Mouse (Mus musculus): Measurements from ENCODE around the gene Dnah17. TPM values are rescaled to one million over a fixed set of nuclear protein-coding genes. Genes with fewer than 3 reads are reported as not detected.

The Dnah17 gene
- polyA plus RNA-seq, 1 experiment from 2014 or later = 0.20 TPM

- 86% methylated on average over 23 of the region's 23 CpGs for WGBS (ENCODE audit: insufficient replicate concordance)
Measured at GRCm38 (mm10) chr11:118091002-118091670, 39.3 kb downstream of the Dnah17 start.

GRCm38 (mm10) chr11:118088896-118089295 lies 41.5 kb downstream of the Dnah17 start:
- ATAC-seq (replicated peaks; ENCODE audit: insufficient number of reproducible peaks, low FRiP score, low TSS enrichment) = no peak
- Histone ChIP-seq H3K27me3 (ENCODE audit: control insufficient read depth, insufficient read depth, low read length) (peaks cover 2% of the 10 kb centered on the region; the same call in 1 of the 2 replicates), H3K4me3 (ENCODE audit: low read depth, low read length) (no peak overlapping the region), H3K36me3 (ENCODE audit: control insufficient read depth, insufficient read depth, low read length) (no peaks in the 10 kb centered on the region), H3K4me1 (ENCODE audit: control insufficient read depth, insufficient read depth, low read length) (peaks cover 4% of the 10 kb centered on the region), H3K4me2 (no peak overlapping the region), H3K27ac (ENCODE audit: low read depth, low read length) (no peak overlapping the region), H3K9me3 (replicated peaks; ENCODE audit: control insufficient read depth, low read length) (no peaks in the 10 kb centered on the region), H3K9ac (ENCODE audit: low read depth, low read length) (no peak overlapping the region)
- 81% methylated on average over 19 of the region's 19 CpGs for WGBS (ENCODE audit: insufficient replicate concordance)

More at GRCm38 (mm10) chr11:118091002-118091670, 39.3 kb downstream of the Dnah17 start:
- Histone ChIP-seq H3K4me3 (ENCODE audit: low read depth, low read length) (no peak overlapping the region), H3K4me2 (no peak overlapping the region), H3K4me1 (ENCODE audit: control insufficient read depth, insufficient read depth, low read length) (no peaks in the 10 kb centered on the region; the same call in 1 of the 2 replicates), H3K27ac (ENCODE audit: low read depth, low read length) (no peak overlapping the region), H3K27me3 (ENCODE audit: control insufficient read depth, insufficient read depth, low read length) (peaks cover 5% of the 10 kb centered on the region; the same call in 1 of the 2 replicates), H3K36me3 (ENCODE audit: control insufficient read depth, insufficient read depth, low read length) (no peaks in the 10 kb centered on the region), H3K9me3 (replicated peaks; ENCODE audit: control insufficient read depth, low read length) (no peaks in the 10 kb centered on the region), H3K9ac (ENCODE audit: low read depth, low read length) (no peak overlapping the region)
- no peak for ATAC-seq (replicated peaks; ENCODE audit: insufficient number of reproducible peaks, low FRiP score, low TSS enrichment)

GRCm38 (mm10) chr11:118085961-118086360 lies 44.5 kb downstream of the Dnah17 start:
- Histone ChIP-seq H3K4me2 (no peak overlapping the region), H3K9me3 (replicated peaks; ENCODE audit: control insufficient read depth, low read length) (no peaks in the 10 kb centered on the region), H3K4me1 (ENCODE audit: control insufficient read depth, insufficient read depth, low read length) (peaks cover 4% of the 10 kb centered on the region), H3K4me3 (ENCODE audit: low read depth, low read length) (no peak overlapping the region), H3K27me3 (ENCODE audit: control insufficient read depth, insufficient read depth, low read length) (peaks cover 2% of the 10 kb centered on the region; the same call in 1 of the 2 replicates), H3K27ac (ENCODE audit: low read depth, low read length) (no peak overlapping the region), H3K36me3 (ENCODE audit: control insufficient read depth, insufficient read depth, low read length) (no peaks in the 10 kb centered on the region), H3K9ac (ENCODE audit: low read depth, low read length) (no peak overlapping the region)
- ATAC-seq (replicated peaks; ENCODE audit: insufficient number of reproducible peaks, low FRiP score, low TSS enrichment) = no peak
- 81% methylated on average over 8 of the region's 8 CpGs for WGBS (ENCODE audit: insufficient replicate concordance)

- Histone ChIP-seq H3K9me3 (replicated peaks; ENCODE audit: control insufficient read depth, low read length) (no peaks in the 10 kb centered on the region), H3K36me3 (ENCODE audit: control insufficient read depth, insufficient read depth, low read length) (no peaks in the 10 kb centered on the region), H3K27ac (ENCODE audit: low read depth, low read length) (no peak overlapping the region), H3K27me3 (ENCODE audit: control insufficient read depth, insufficient read depth, low read length) (peaks cover 2% of the 10 kb centered on the region), H3K4me1 (ENCODE audit: control insufficient read depth, insufficient read depth, low read length) (peaks cover 4% of the 10 kb centered on the region), H3K4me2 (no peak overlapping the region), H3K4me3 (ENCODE audit: low read depth, low read length) (no peak overlapping the region), H3K9ac (ENCODE audit: low read depth, low read length) (no peak overlapping the region)
- ATAC-seq (replicated peaks; ENCODE audit: insufficient number of reproducible peaks, low FRiP score, low TSS enrichment) = no peak
- WGBS (ENCODE audit: insufficient replicate concordance) = 27% methylated on average over 4 of the region's 4 CpGs
Measured at GRCm38 (mm10) chr11:118085176-118085575, 45.3 kb downstream of the Dnah17 start.

- no peak overlapping the region for H3K4me3 ChIP-seq (ENCODE audit: low read depth, low read length)
- peaks cover 2% of the 10 kb centered on the region for H3K27me3 ChIP-seq (ENCODE audit: control insufficient read depth, insufficient read depth, low read length)
- no peaks in the 10 kb centered on the region for H3K9me3 ChIP-seq (replicated peaks; ENCODE audit: control insufficient read depth, low read length)
- H3K4me2 ChIP-seq = no peak overlapping the region
- H3K9ac ChIP-seq (ENCODE audit: low read depth, low read length) = no peak overlapping the region
- 65% methylated on average over 3 of the region's 3 CpGs for WGBS (ENCODE audit: insufficient replicate concordance)
- ATAC-seq (replicated peaks; ENCODE audit: insufficient number of reproducible peaks, low FRiP score, low TSS enrichment) = no peak
- peaks cover 4% of the 10 kb centered on the region for H3K4me1 ChIP-seq (ENCODE audit: control insufficient read depth, insufficient read depth, low read length)
- no peaks in the 10 kb centered on the region for H3K36me3 ChIP-seq (ENCODE audit: control insufficient read depth, insufficient read depth, low read length)
- H3K27ac ChIP-seq (ENCODE audit: low read depth, low read length) = no peak overlapping the region
Measured at GRCm38 (mm10) chr11:118084266-118084665, 46.2 kb downstream of the Dnah17 start.

- H3K4me1 ChIP-seq (ENCODE audit: control insufficient read depth, insufficient read depth, low read length) = peaks cover 4% of the 10 kb centered on the region
- no peak overlapping the region for H3K4me3 ChIP-seq (ENCODE audit: low read depth, low read length)
- WGBS (ENCODE audit: insufficient replicate concordance) = 6% methylated on average over 6 of the region's 6 CpGs
- no peak overlapping the region for H3K27ac ChIP-seq (ENCODE audit: low read depth, low read length)
- no peak for ATAC-seq (replicated peaks; ENCODE audit: insufficient number of reproducible peaks, low FRiP score, low TSS enrichment)
- H3K4me2 ChIP-seq = no peak overlapping the region
- H3K27me3 ChIP-seq (ENCODE audit: control insufficient read depth, insufficient read depth, low read length) = peaks cover 2% of the 10 kb centered on the region
- H3K36me3 ChIP-seq (ENCODE audit: control insufficient read depth, insufficient read depth, low read length) = no peaks in the 10 kb centered on the region
- no peaks in the 10 kb centered on the region for H3K9me3 ChIP-seq (replicated peaks; ENCODE audit: control insufficient read depth, low read length)
- no peak overlapping the region for H3K9ac ChIP-seq (ENCODE audit: low read depth, low read length)
Measured at GRCm38 (mm10) chr11:118083811-118084210, 46.6 kb downstream of the Dnah17 start.

- WGBS (ENCODE audit: insufficient replicate concordance) = 73% methylated on average over 14 of the region's 14 CpGs
- Histone ChIP-seq H3K9ac (ENCODE audit: low read depth, low read length) (no peak overlapping the region), H3K36me3 (ENCODE audit: control insufficient read depth, insufficient read depth, low read length) (no peaks in the 10 kb centered on the region), H3K4me3 (ENCODE audit: low read depth, low read length) (no peak overlapping the region), H3K4me1 (ENCODE audit: control insufficient read depth, insufficient read depth, low read length) (peaks cover 4% of the 10 kb centered on the region), H3K27ac (ENCODE audit: low read depth, low read length) (no peak overlapping the region), H3K4me2 (no peak overlapping the region), H3K9me3 (replicated peaks; ENCODE audit: control insufficient read depth, low read length) (no peaks in the 10 kb centered on the region), H3K27me3 (ENCODE audit: control insufficient read depth, insufficient read depth, low read length) (peaks cover 2% of the 10 kb centered on the region)
- no peak for ATAC-seq (replicated peaks; ENCODE audit: insufficient number of reproducible peaks, low FRiP score, low TSS enrichment)
Measured at GRCm38 (mm10) chr11:118082294-118082693, 48.1 kb downstream of the Dnah17 start.

GRCm38 (mm10) chr11:118079750-118080149 lies 50.7 kb downstream of the Dnah17 start:
- Histone ChIP-seq H3K4me1 (ENCODE audit: control insufficient read depth, insufficient read depth, low read length) (peaks cover under 1% of the 10 kb centered on the region; the same call in 1 of the 2 replicates), H3K36me3 (ENCODE audit: control insufficient read depth, insufficient read depth, low read length) (no peaks in the 10 kb centered on the region), H3K4me2 (no peak overlapping the region), H3K27me3 (ENCODE audit: control insufficient read depth, insufficient read depth, low read length) (peaks cover 2% of the 10 kb centered on the region; the same call in 1 of the 2 replicates), H3K9me3 (replicated peaks; ENCODE audit: control insufficient read depth, low read length) (no peaks in the 10 kb centered on the region), H3K27ac (ENCODE audit: low read depth, low read length) (no peak overlapping the region), H3K9ac (ENCODE audit: low read depth, low read length) (0 out of 2 replicates have a peak overlapping the region, but pooled peaks have one; percentile 8), H3K4me3 (ENCODE audit: low read depth, low read length) (no peak overlapping the region)
- ATAC-seq (replicated peaks; ENCODE audit: insufficient number of reproducible peaks, low FRiP score, low TSS enrichment) = no peak
- 67% methylated on average over 14 of the region's 14 CpGs for WGBS (ENCODE audit: insufficient replicate concordance)

GRCm38 (mm10) chr11:118076929-118077328 lies 53.5 kb downstream of the Dnah17 start:
- H3K27me3 ChIP-seq (ENCODE audit: control insufficient read depth, insufficient read depth, low read length) = peaks cover 2% of the 10 kb centered on the region; the same call in 1 of the 2 replicates
- 73% methylated on average over 6 of the region's 6 CpGs for WGBS (ENCODE audit: insufficient replicate concordance)
- H3K9me3 ChIP-seq (replicated peaks; ENCODE audit: control insufficient read depth, low read length) = no peaks in the 10 kb centered on the region
- H3K9ac ChIP-seq (ENCODE audit: low read depth, low read length) = no peak overlapping the region; the same call in 1 of the 2 replicates
- no peak for ATAC-seq (replicated peaks; ENCODE audit: insufficient number of reproducible peaks, low FRiP score, low TSS enrichment)
- no peak overlapping the region for H3K4me3 ChIP-seq (ENCODE audit: low read depth, low read length)
- H3K27ac ChIP-seq (ENCODE audit: low read depth, low read length) = no peak overlapping the region
- no peaks in the 10 kb centered on the region for H3K36me3 ChIP-seq (ENCODE audit: control insufficient read depth, insufficient read depth, low read length)
- H3K4me2 ChIP-seq = no peak overlapping the region
- H3K4me1 ChIP-seq (ENCODE audit: control insufficient read depth, insufficient read depth, low read length) = no peaks in the 10 kb centered on the region
